Mouse (Mus musculus): Measurements from ENCODE around the gene Atp7a. TPM values are rescaled to one million over a fixed set of nuclear protein-coding genes. Genes with fewer than 3 reads are reported as not detected.
"Not testable (repeated sequence)": the region's sequence is repeated elsewhere in the genome, so short reads cannot be mapped to it uniquely, and the experiment has no call there.

The Atp7a gene
- polyA plus RNA-seq, 1 experiment from 2014 or later = 9.4 TPM

GRCm38 (mm10) chrX:106027343-106027674 lies 233 bp downstream of the Atp7a start:
- Histone ChIP-seq H3K9me3 (replicated peaks) (no peaks in the 10 kb centered on the region), H3K4me3 (replicated peaks) (peak overlapping the region; percentile 64), H3K36me3 (replicated peaks) (no peaks in the 10 kb centered on the region), H3K4me2 (peak overlapping the region; percentile 69), H3K4me1 (replicated peaks) (0 out of 2 replicates have a peak, but pooled peaks cover 5% of the 10 kb centered on the region), H3K27me3 (no peaks in the 10 kb centered on the region), H3K27ac (replicated peaks) (peak overlapping the region; percentile 66; the same call in 1 of the 2 replicates), H3K9ac (peak overlapping the region; percentile 57)
- ATAC-seq (ENCODE audit: insufficient read depth) = peak; percentile 28
- WGBS (ENCODE audit: insufficient replicate concordance) = 21% methylated on average over 8 of the region's 8 CpGs

- Histone ChIP-seq H3K4me1 (replicated peaks) (0 out of 2 replicates have a peak, but pooled peaks cover 5% of the 10 kb centered on the region), H3K27me3 (no peaks in the 10 kb centered on the region), H3K4me2 (no peak overlapping the region), H3K36me3 (replicated peaks) (no peaks in the 10 kb centered on the region), H3K27ac (replicated peaks) (no peak overlapping the region), H3K4me3 (replicated peaks) (no peak overlapping the region), H3K9me3 (replicated peaks) (no peaks in the 10 kb centered on the region), H3K9ac (no peak overlapping the region)
- ATAC-seq (ENCODE audit: insufficient read depth) = no peak
- 62% methylated on average over 5 of the region's 5 CpGs for WGBS (ENCODE audit: insufficient replicate concordance)
Measured at GRCm38 (mm10) chrX:106030176-106030575, 3.1 kb downstream of the Atp7a start.

- no peaks in the 10 kb centered on the region for H3K36me3 ChIP-seq (replicated peaks)
- no peak overlapping the region for H3K9ac ChIP-seq
- H3K9me3 ChIP-seq (replicated peaks) = no peaks in the 10 kb centered on the region
- H3K4me1 ChIP-seq (replicated peaks) = 0 out of 2 replicates have a peak, but pooled peaks cover 5% of the 10 kb centered on the region
- no peak overlapping the region for H3K27ac ChIP-seq (replicated peaks)
- H3K4me3 ChIP-seq (replicated peaks) = no peak overlapping the region
- no peak overlapping the region for H3K4me2 ChIP-seq
- no peak for ATAC-seq (ENCODE audit: insufficient read depth)
- H3K27me3 ChIP-seq = no peaks in the 10 kb centered on the region
Measured at GRCm38 (mm10) chrX:106031124-106031523, 4.0 kb downstream of the Atp7a start.

GRCm38 (mm10) chrX:106035727-106036126 lies 8.7 kb downstream of the Atp7a start:
- H3K9me3 ChIP-seq (replicated peaks) = no peaks in the 10 kb centered on the region
- ATAC-seq (ENCODE audit: insufficient read depth) = no peak
- 43% methylated on average over 2 of the region's 2 CpGs for WGBS (ENCODE audit: insufficient replicate concordance)
- H3K27ac ChIP-seq (replicated peaks) = no peak overlapping the region
- no peaks in the 10 kb centered on the region for H3K27me3 ChIP-seq
- no peak overlapping the region for H3K4me2 ChIP-seq
- H3K4me3 ChIP-seq (replicated peaks) = no peak overlapping the region
- H3K9ac ChIP-seq = no peak overlapping the region
- no peaks in the 10 kb centered on the region for H3K4me1 ChIP-seq (replicated peaks)
- H3K36me3 ChIP-seq (replicated peaks) = no peaks in the 10 kb centered on the region

GRCm38 (mm10) chrX:106037185-106037752 lies 10.2 kb downstream of the Atp7a start:
- Histone ChIP-seq H3K27ac (replicated peaks) (no peak overlapping the region), H3K4me2 (no peak overlapping the region), H3K36me3 (replicated peaks) (no peaks in the 10 kb centered on the region), H3K27me3 (no peaks in the 10 kb centered on the region), H3K4me1 (replicated peaks) (0 out of 2 replicates have a peak, but pooled peaks cover under 1% of the 10 kb centered on the region), H3K9ac (no peak overlapping the region), H3K9me3 (replicated peaks) (no peaks in the 10 kb centered on the region), H3K4me3 (replicated peaks) (no peak overlapping the region)
- 64% methylated on average over 3 of the region's 3 CpGs for WGBS (ENCODE audit: insufficient replicate concordance)
- ATAC-seq (ENCODE audit: insufficient read depth) = no peak

- Histone ChIP-seq H3K4me3 (replicated peaks) (no peak overlapping the region), H3K4me2 (peak overlapping the region; percentile 41), H3K9ac (peak overlapping the region; percentile 27; the same call in 1 of the 2 replicates), H3K27ac (replicated peaks) (peak overlapping the region; percentile 57; the same call in 1 of the 2 replicates), H3K27me3 (no peaks in the 10 kb centered on the region), H3K9me3 (replicated peaks) (no peaks in the 10 kb centered on the region), H3K36me3 (replicated peaks) (no peaks in the 10 kb centered on the region), H3K4me1 (replicated peaks) (peaks cover 25% of the 10 kb centered on the region)
- peak; percentile 79 for ATAC-seq (ENCODE audit: insufficient read depth)
- 19% methylated on average over 8 of the region's 8 CpGs for WGBS (ENCODE audit: insufficient replicate concordance)
Measured at GRCm38 (mm10) chrX:106043863-106044617, 17.0 kb downstream of the Atp7a start.

- no peak for ATAC-seq (ENCODE audit: insufficient read depth)
- H3K9me3 ChIP-seq (replicated peaks) = no peaks in the 10 kb centered on the region
- peaks cover 25% of the 10 kb centered on the region for H3K4me1 ChIP-seq (replicated peaks)
- H3K27ac ChIP-seq (replicated peaks) = no peak overlapping the region
- H3K4me3 ChIP-seq (replicated peaks) = no peak overlapping the region
- no peaks in the 10 kb centered on the region for H3K36me3 ChIP-seq (replicated peaks)
- H3K27me3 ChIP-seq = no peaks in the 10 kb centered on the region
- 62% methylated on average over 2 of the region's 2 CpGs for WGBS (ENCODE audit: insufficient replicate concordance)
- no peak overlapping the region for H3K4me2 ChIP-seq
- H3K9ac ChIP-seq = no peak overlapping the region
Measured at GRCm38 (mm10) chrX:106045455-106045854, 18.4 kb downstream of the Atp7a start.

- Histone ChIP-seq H3K9ac (no peak overlapping the region), H3K4me1 (replicated peaks) (peaks cover 25% of the 10 kb centered on the region), H3K4me2 (no peak overlapping the region), H3K36me3 (replicated peaks) (no peaks in the 10 kb centered on the region), H3K4me3 (replicated peaks) (no peak overlapping the region), H3K9me3 (replicated peaks) (no peaks in the 10 kb centered on the region), H3K27me3 (no peaks in the 10 kb centered on the region), H3K27ac (replicated peaks) (no peak overlapping the region)
- WGBS (ENCODE audit: insufficient replicate concordance) = 29% methylated on average over 9 of the region's 9 CpGs
- ATAC-seq (ENCODE audit: insufficient read depth) = 0 out of 2 replicates have a peak, but pooled peaks have one; percentile 29
Measured at GRCm38 (mm10) chrX:106045928-106046327, 18.9 kb downstream of the Atp7a start.

- Histone ChIP-seq H3K36me3 (replicated peaks) (no peaks in the 10 kb centered on the region), H3K27me3 (no peaks in the 10 kb centered on the region), H3K4me1 (replicated peaks) (peaks cover 21% of the 10 kb centered on the region), H3K27ac (replicated peaks) (no peak overlapping the region), H3K9ac (no peak overlapping the region), H3K4me2 (no peak overlapping the region), H3K4me3 (replicated peaks) (no peak overlapping the region), H3K9me3 (replicated peaks) (no peaks in the 10 kb centered on the region)
- no peak for ATAC-seq (ENCODE audit: insufficient read depth)
- WGBS (ENCODE audit: insufficient replicate concordance) = 54% methylated on average over 1 of the region's 1 CpGs
Measured at GRCm38 (mm10) chrX:106048191-106048590, 21.1 kb downstream of the Atp7a start.

- not testable (repeated sequence) for H3K27me3 ChIP-seq; H3K4me2 ChIP-seq; H3K9me3 ChIP-seq (replicated peaks); H3K4me1 ChIP-seq (replicated peaks); H3K9ac ChIP-seq; H3K4me3 ChIP-seq (replicated peaks); H3K27ac ChIP-seq (replicated peaks); ATAC-seq (ENCODE audit: insufficient read depth); H3K36me3 ChIP-seq (replicated peaks)
- WGBS (ENCODE audit: insufficient replicate concordance) = 74% methylated on average over 2 of the region's 2 CpGs
Measured at GRCm38 (mm10) chrX:106077858-106078257, 50.8 kb downstream of the Atp7a start.

- no peak overlapping the region for H3K4me2 ChIP-seq
- no peaks in the 10 kb centered on the region for H3K9me3 ChIP-seq (replicated peaks)
- no peaks in the 10 kb centered on the region for H3K36me3 ChIP-seq (replicated peaks)
- WGBS (ENCODE audit: insufficient replicate concordance) = 60% methylated on average over 13 of the region's 13 CpGs
- no peaks in the 10 kb centered on the region for H3K27me3 ChIP-seq
- H3K4me1 ChIP-seq (replicated peaks) = no peaks in the 10 kb centered on the region
- no peak overlapping the region for H3K4me3 ChIP-seq (replicated peaks)
- no peak overlapping the region for H3K27ac ChIP-seq (replicated peaks)
- no peak for ATAC-seq (ENCODE audit: insufficient read depth)
- no peak overlapping the region for H3K9ac ChIP-seq
Measured at GRCm38 (mm10) chrX:106080811-106081443, 53.9 kb downstream of the Atp7a start.
